Mouse (Mus musculus) natural killer cell, adult 2 months (primary cell): ENCODE measurements at regions not wholly inside any gene's neighbourhood (a gene's known extent, or its start where the extent isn't known, plus 50 kb on each side); places are given as distances from the start of the nearest gene placed in this dataset.

Source experiments
- DNase-seq, 2 experiments: peaks; one replicate each; pipeline ENCODE4 v3.0.0; 2022; ENCODE audit warnings: low spot score in 2 of 2

GRCm38 (mm10) chr15:36945309-36945708, 62.3 kb downstream of the Zfp706 start:
- DNase-seq, result no peak

- no peak for DNase-seq
Measured at GRCm38 (mm10) chr15:36944556-36945171, 62.9 kb downstream of the Zfp706 start.

- DNase-seq, result no peak
Measured at GRCm38 (mm10) chr15:36943492-36944112, 64.0 kb downstream of the Zfp706 start.

- no peak for DNase-seq
Measured at GRCm38 (mm10) chr15:36942261-36942660, 65.3 kb downstream of the Zfp706 start.

GRCm38 (mm10) chr15:36941741-36942140, 65.8 kb downstream of the Zfp706 start:
- DNase-seq, result no peak

- no peak for DNase-seq
Measured at GRCm38 (mm10) chr15:36939608-36940007, 68.0 kb downstream of the Zfp706 start.

- no peak for DNase-seq
Measured at GRCm38 (mm10) chr15:36939153-36939552, 68.4 kb downstream of the Zfp706 start.

GRCm38 (mm10) chr15:36938511-36939150, 68.9 kb downstream of the Zfp706 start:
- DNase-seq, result peak; percentile 81 to 89

GRCm38 (mm10) chr15:36937757-36938498, 69.6 kb downstream of the Zfp706 start:
- peak in 1 of 2 experiments; percentile 27 for DNase-seq

GRCm38 (mm10) chr15:36937067-36937657, 70.4 kb downstream of the Zfp706 start:
- DNase-seq, result no peak

- peak in 1 of 2 experiments; percentile 15 for DNase-seq
Measured at GRCm38 (mm10) chr15:36934801-36935200, 72.8 kb downstream of the Zfp706 start.

- peak in 1 of 2 experiments; percentile 73 for DNase-seq
Measured at GRCm38 (mm10) chr15:36933581-36933991, 74.0 kb downstream of the Zfp706 start.

- peak in 1 of 2 experiments; percentile 77 for DNase-seq
Measured at GRCm38 (mm10) chr15:36931460-36931859, 76.1 kb downstream of the Zfp706 start.

- no peak for DNase-seq
Measured at GRCm38 (mm10) chr15:36930433-36930832, 77.1 kb downstream of the Zfp706 start.

- no peak for DNase-seq
Measured at GRCm38 (mm10) chr15:36929786-36930185, 77.8 kb downstream of the Zfp706 start.

GRCm38 (mm10) chr15:36929088-36929487, 78.5 kb downstream of the Zfp706 start:
- DNase-seq, result no peak

- no peak for DNase-seq
Measured at GRCm38 (mm10) chr15:36928678-36929077, 78.9 kb downstream of the Zfp706 start.

- peak in 1 of 2 experiments; percentile 41 for DNase-seq
Measured at GRCm38 (mm10) chr15:36927436-36927835, 80.1 kb downstream of the Zfp706 start.

GRCm38 (mm10) chr15:36924171-36924570, 83.4 kb downstream of the Zfp706 start:
- no peak for DNase-seq

GRCm38 (mm10) chr15:36921384-36921783, 86.2 kb downstream of the Zfp706 start:
- DNase-seq, result no peak

GRCm38 (mm10) chr15:36920886-36921285, 86.7 kb downstream of the Zfp706 start:
- no peak for DNase-seq

- no peak for DNase-seq
Measured at GRCm38 (mm10) chr15:36919704-36920103, 87.9 kb downstream of the Zfp706 start.
